Mouse (Mus musculus): ENCODE measurements around the gene Akap13. TPM values are rescaled to one million over a fixed set of nuclear protein-coding genes. Genes with fewer than 3 reads are reported as not detected.

Gene Akap13
- total and polyA plus RNA-seq, 2 experiments from 2014 or later: 34.2 to 113 TPM

DNA sequence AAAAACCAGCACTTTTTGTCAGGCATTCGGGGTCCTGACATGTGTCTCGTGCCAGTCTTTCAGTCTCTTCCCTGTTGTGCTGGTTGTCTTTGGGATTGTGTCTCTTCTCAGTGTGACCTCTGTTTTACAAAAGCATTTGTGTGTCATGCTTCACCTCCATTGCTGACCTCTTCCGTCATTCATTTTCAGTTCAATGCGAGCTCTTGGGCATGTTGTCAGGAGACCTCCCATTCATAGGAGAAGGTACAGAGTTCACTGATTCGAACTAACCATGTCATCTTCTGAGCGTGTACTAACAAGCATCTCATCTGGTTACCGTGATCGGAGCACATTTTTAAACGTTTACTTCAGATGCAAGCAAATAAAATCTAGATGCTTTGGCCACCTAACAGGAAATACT is 224.3 kb downstream of the Akap13 start:
- WGBS: 91% methylated on average over 9 of the region's 9 CpGs
- H3K4me3 ChIP-seq (ENCODE audit: low read depth, low read length): no peak overlapping the region
- peaks cover 30% of the 10 kb centered on the region for H3K36me3 ChIP-seq (replicated peaks; ENCODE audit: control insufficient read depth, insufficient read depth, low read length)
- H3K27me3 ChIP-seq (ENCODE audit: control insufficient read depth, insufficient read depth, low read length): no peaks in the 10 kb centered on the region
- no peak overlapping the region for H3K4me2 ChIP-seq (ENCODE audit: low read depth, low read length)
- H3K9me3 ChIP-seq (replicated peaks; ENCODE audit: control insufficient read depth, low read length): no peaks in the 10 kb centered on the region
- H3K27ac ChIP-seq (ENCODE audit: low read depth): no peak overlapping the region
- ATAC-seq (ENCODE audit: insufficient read depth, low read depth) (no peak), DNase-seq (ENCODE audit: low spot score) (no peak)
- no peak overlapping the region for H3K9ac ChIP-seq (replicated peaks; ENCODE audit: low read depth, low read length)
- TF ChIP-seq CTCF (IDR thresholded peaks at IDR 0.05; ENCODE audit: low read depth): no peak
- no peak for TF ChIP-seq EP300 (IDR thresholded peaks at IDR 0.05; ENCODE audit: low read depth)
- H3K4me1 ChIP-seq (ENCODE audit: control insufficient read depth, insufficient read depth): no peaks in the 10 kb centered on the region

DNA sequence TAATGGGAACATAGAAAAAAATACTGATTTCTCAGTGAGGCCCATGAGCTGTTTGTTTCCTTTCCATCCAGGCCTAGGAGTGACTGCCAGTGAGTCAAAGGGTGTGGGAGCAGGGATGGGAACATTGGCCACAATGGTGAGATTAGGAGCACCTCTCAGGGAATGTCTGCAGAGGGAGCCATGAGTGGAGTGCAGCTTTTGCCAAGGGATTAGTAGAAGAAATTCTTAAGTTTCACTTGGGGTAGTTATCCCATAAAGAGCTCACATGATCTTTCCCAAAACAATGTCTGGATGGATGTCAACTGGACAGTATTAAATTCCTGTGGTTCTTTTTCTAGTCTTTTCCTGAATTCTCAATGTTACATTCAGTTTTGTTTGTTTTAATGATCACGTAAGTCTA is 227.6 kb downstream of the Akap13 start:
- H3K4me2 ChIP-seq (ENCODE audit: low read depth, low read length): no peak overlapping the region
- ATAC-seq (ENCODE audit: insufficient read depth, low read depth) (no peak), DNase-seq (ENCODE audit: low spot score) (no peak)
- H3K9ac ChIP-seq (replicated peaks; ENCODE audit: low read depth, low read length): no peak overlapping the region
- H3K4me3 ChIP-seq (ENCODE audit: low read depth, low read length): no peak overlapping the region
- no peaks in the 10 kb centered on the region for H3K4me1 ChIP-seq (ENCODE audit: control insufficient read depth, insufficient read depth)
- WGBS: 90% methylated on average over 1 of the region's 1 CpGs
- H3K27ac ChIP-seq (ENCODE audit: low read depth): no peak overlapping the region
- peaks cover 41% of the 10 kb centered on the region for H3K36me3 ChIP-seq (replicated peaks; ENCODE audit: control insufficient read depth, insufficient read depth, low read length)
- H3K27me3 ChIP-seq (ENCODE audit: control insufficient read depth, insufficient read depth, low read length): no peaks in the 10 kb centered on the region
- TF ChIP-seq EP300 (IDR thresholded peaks at IDR 0.05; ENCODE audit: low read depth) (no peak), CTCF (IDR thresholded peaks at IDR 0.05; ENCODE audit: low read depth) (no peak)
- no peaks in the 10 kb centered on the region for H3K9me3 ChIP-seq (replicated peaks; ENCODE audit: control insufficient read depth, low read length)

GRCm38 (mm10) chr7:75683410-75683809 is 228.1 kb downstream of the Akap13 start:
- no peak overlapping the region for H3K4me3 ChIP-seq (ENCODE audit: low read depth, low read length)
- H3K9me3 ChIP-seq (replicated peaks; ENCODE audit: control insufficient read depth, low read length): no peaks in the 10 kb centered on the region
- no peak for ATAC-seq (ENCODE audit: insufficient read depth, low read depth)
- H3K4me2 ChIP-seq (ENCODE audit: low read depth, low read length): no peak overlapping the region
- no peak overlapping the region for H3K27ac ChIP-seq (ENCODE audit: low read depth)
- TF ChIP-seq CTCF (IDR thresholded peaks at IDR 0.05; ENCODE audit: low read depth): no peak
- TF ChIP-seq EP300 (IDR thresholded peaks at IDR 0.05; ENCODE audit: low read depth): no peak
- no peak overlapping the region for H3K9ac ChIP-seq (replicated peaks; ENCODE audit: low read depth, low read length)
- 87% methylated on average over 6 of the region's 6 CpGs for WGBS
- DNase-seq (ENCODE audit: low spot score): no peak
- H3K27me3 ChIP-seq (ENCODE audit: control insufficient read depth, insufficient read depth, low read length): no peaks in the 10 kb centered on the region
- H3K4me1 ChIP-seq (ENCODE audit: control insufficient read depth, insufficient read depth): no peaks in the 10 kb centered on the region
- peaks cover 43% of the 10 kb centered on the region for H3K36me3 ChIP-seq (replicated peaks; ENCODE audit: control insufficient read depth, insufficient read depth, low read length)

DNA sequence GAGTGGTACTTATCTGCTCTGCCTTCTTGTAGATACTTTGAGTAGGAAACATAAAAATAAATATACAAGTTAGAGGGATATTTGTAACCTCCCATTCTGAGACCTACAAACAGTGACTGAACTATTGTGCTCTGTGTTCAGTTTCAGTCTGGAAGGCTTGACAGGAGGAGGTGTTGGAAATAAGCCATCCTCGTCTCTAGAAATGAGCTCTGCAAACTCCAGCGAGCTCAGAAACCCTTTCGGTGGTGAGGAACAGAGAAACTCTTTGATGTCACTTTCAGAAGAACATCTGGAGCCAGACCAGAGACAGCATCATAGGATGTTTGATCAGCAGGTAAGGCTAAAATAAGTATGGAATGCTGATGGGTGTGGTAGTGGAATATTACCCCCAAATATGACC is 229.6 kb downstream of the Akap13 start:
- WGBS: 64% methylated on average over 3 of the region's 3 CpGs

GRCm38 (mm10) chr7:75686046-75686826 is 230.9 kb downstream of the Akap13 start:
- ATAC-seq (ENCODE audit: insufficient read depth, low read depth) (no peak), DNase-seq (ENCODE audit: low spot score) (no peak)
- no peaks in the 10 kb centered on the region for H3K27me3 ChIP-seq (ENCODE audit: control insufficient read depth, insufficient read depth, low read length)
- no peak overlapping the region for H3K4me3 ChIP-seq (ENCODE audit: low read depth, low read length)
- TF ChIP-seq EP300 (IDR thresholded peaks at IDR 0.05; ENCODE audit: low read depth) (no peak), CTCF (IDR thresholded peaks at IDR 0.05; ENCODE audit: low read depth) (no peak)
- H3K9ac ChIP-seq (replicated peaks; ENCODE audit: low read depth, low read length): no peak overlapping the region
- no peaks in the 10 kb centered on the region for H3K9me3 ChIP-seq (replicated peaks; ENCODE audit: control insufficient read depth, low read length)
- peak overlapping the region; percentile 32; the same call in 1 of the 2 replicates for H3K27ac ChIP-seq (ENCODE audit: low read depth)
- 72% methylated on average over 7 of the region's 7 CpGs for WGBS
- H3K36me3 ChIP-seq (replicated peaks; ENCODE audit: control insufficient read depth, insufficient read depth, low read length): peaks cover 62% of the 10 kb centered on the region
- no peaks in the 10 kb centered on the region for H3K4me1 ChIP-seq (ENCODE audit: control insufficient read depth, insufficient read depth)
- no peak overlapping the region for H3K4me2 ChIP-seq (ENCODE audit: low read depth, low read length)

More for the DNA sequence above, 229.6 kb downstream of the Akap13 start:
- ATAC-seq (ENCODE audit: insufficient read depth, low read depth): no peak
- H3K4me1 ChIP-seq (ENCODE audit: control insufficient read depth, insufficient read depth): no peaks in the 10 kb centered on the region
- no peak overlapping the region for H3K27ac ChIP-seq (ENCODE audit: low read depth)
- no peak overlapping the region for H3K4me2 ChIP-seq (ENCODE audit: low read depth, low read length)
- TF ChIP-seq EP300 (IDR thresholded peaks at IDR 0.05; ENCODE audit: low read depth) (no peak), CTCF (IDR thresholded peaks at IDR 0.05; ENCODE audit: low read depth) (no peak)
- no peaks in the 10 kb centered on the region for H3K27me3 ChIP-seq (ENCODE audit: control insufficient read depth, insufficient read depth, low read length)
- DNase-seq (ENCODE audit: low spot score): no peak
- H3K36me3 ChIP-seq (replicated peaks; ENCODE audit: control insufficient read depth, insufficient read depth, low read length): peaks cover 56% of the 10 kb centered on the region
- no peak overlapping the region for H3K4me3 ChIP-seq (ENCODE audit: low read depth, low read length)
- no peak overlapping the region for H3K9ac ChIP-seq (replicated peaks; ENCODE audit: low read depth, low read length)
- no peaks in the 10 kb centered on the region for H3K9me3 ChIP-seq (replicated peaks; ENCODE audit: control insufficient read depth, low read length)

DNA sequence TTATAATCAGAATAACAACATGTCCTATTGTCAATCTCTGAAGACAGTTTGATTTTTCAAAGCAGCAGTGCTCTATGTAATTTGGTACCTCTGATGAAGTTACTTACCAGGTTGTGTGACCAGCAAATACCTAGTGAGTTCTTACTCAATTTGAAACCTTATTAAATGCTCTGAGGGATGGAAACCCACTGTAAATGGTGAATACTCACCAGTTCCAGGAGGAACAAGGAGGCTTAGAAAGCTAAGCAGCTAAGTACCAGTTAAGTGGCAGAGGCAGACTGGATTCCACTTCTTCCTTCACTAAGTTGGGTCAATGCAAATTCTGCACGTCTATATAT is 231.5 kb downstream of the Akap13 start:
- no peaks in the 10 kb centered on the region for H3K9me3 ChIP-seq (replicated peaks; ENCODE audit: control insufficient read depth, low read length)
- peaks cover 62% of the 10 kb centered on the region for H3K36me3 ChIP-seq (replicated peaks; ENCODE audit: control insufficient read depth, insufficient read depth, low read length)
- no peak for TF ChIP-seq CTCF (IDR thresholded peaks at IDR 0.05; ENCODE audit: low read depth)
- H3K4me3 ChIP-seq (ENCODE audit: low read depth, low read length): no peak overlapping the region
- H3K27ac ChIP-seq (ENCODE audit: low read depth): peak overlapping the region; percentile 32; the same call in 1 of the 2 replicates
- 79% methylated on average over 1 of the region's 1 CpGs for WGBS
- no peak overlapping the region for H3K9ac ChIP-seq (replicated peaks; ENCODE audit: low read depth, low read length)
- no peaks in the 10 kb centered on the region for H3K4me1 ChIP-seq (ENCODE audit: control insufficient read depth, insufficient read depth)
- no peak overlapping the region for H3K4me2 ChIP-seq (ENCODE audit: low read depth, low read length)
- H3K27me3 ChIP-seq (ENCODE audit: control insufficient read depth, insufficient read depth, low read length): no peaks in the 10 kb centered on the region
- no peak for ATAC-seq (ENCODE audit: insufficient read depth, low read depth)
- no peak for DNase-seq (ENCODE audit: low spot score)

Data from heart, postnatal 0 days (tissue).